28 mouse cellular contexts compared by ENCODE assay signal in the genomic region with DNA sequence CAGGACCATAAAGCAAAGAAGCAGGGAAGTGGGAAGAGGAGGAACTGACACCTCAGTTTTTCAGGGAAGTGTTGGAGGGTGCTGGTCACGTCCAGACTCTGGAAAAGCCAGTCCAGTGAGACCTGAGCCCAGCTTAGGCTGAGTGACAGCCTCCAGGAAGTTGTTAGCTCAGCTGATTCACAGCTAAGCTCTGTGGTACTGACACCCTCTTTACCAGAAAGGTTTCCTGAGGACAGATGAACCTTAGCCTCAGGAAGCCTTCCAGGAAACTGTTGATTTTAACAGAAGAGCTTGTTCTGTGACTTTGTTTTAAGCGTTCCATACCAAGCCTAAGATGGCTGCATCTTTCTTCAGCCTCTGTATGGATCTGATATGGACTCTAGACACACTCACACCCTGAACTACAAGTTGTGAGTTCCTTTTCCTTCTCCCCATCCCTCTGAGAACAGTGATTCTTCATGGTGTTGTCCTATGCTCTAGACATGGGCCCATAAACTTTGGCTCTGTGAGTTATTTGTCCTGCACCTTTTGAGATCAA. TPM values are rescaled to one million over a fixed set of nuclear protein-coding genes. Genes with fewer than 3 reads are reported as not detected.
DNase-seq lines count a peak whose midpoint lies in the region; ATAC-seq and TF ChIP-seq lines count a peak whose summit lies in the region.
"Had no signal": no experiment of that assay in that cellular context is flagged by ENCODE, and none has a peak within 500 bp of the region (broad histone marks: within the 10 kb centered on the region; RNA-seq: fewer than 3 reads in every experiment).

No protein-coding gene starts in this region.

- no peak for ATAC-seq in liver, embryonic 12.5 days
- peak; percentile 75 for ATAC-seq in stomach, postnatal 0 days (ENCODE audit: low FRiP score, low TSS enrichment)
- ATAC-seq in forebrain, embryonic 15.5 days (replicated peaks): no peak
- ATAC-seq: forebrain, embryonic 13.5 days; intestine, embryonic 15.5 days; lung, postnatal 0 days; midbrain, embryonic 13.5 days had no signal

- H3K9me3 ChIP-seq in liver, embryonic 12.5 days (replicated peaks): no peaks in the 10 kb centered on the region
- H3K9me3 ChIP-seq in stomach, postnatal 0 days (ENCODE audit: control insufficient read depth, low read length): no peaks in the 10 kb centered on the region
- no peaks in the 10 kb centered on the region for H3K9me3 ChIP-seq in forebrain, embryonic 15.5 days
- H3K9me3 ChIP-seq: forebrain, embryonic 13.5 days; hindbrain, embryonic 10.5 days; hindbrain, embryonic 15.5 days; intestine, embryonic 15.5 days; kidney, embryonic 15.5 days; limb, embryonic 13.5 days; liver, embryonic 13.5 days; midbrain, embryonic 13.5 days had no signal

- no peak for TF ChIP-seq CTCF in liver, adult 2 months (IDR thresholded peaks at IDR 0.05; ENCODE audit: low read depth, low read length)
- TF ChIP-seq CTCF in stomach, postnatal 0 days (IDR thresholded peaks at IDR 0.05; ENCODE audit: low read depth): no peak

- H3K27ac ChIP-seq in liver, adult 2 months (replicated peaks; ENCODE audit: insufficient read depth, low read depth, low read length): no peak overlapping the region
- H3K27ac ChIP-seq in liver, embryonic 12.5 days: no peak overlapping the region
- H3K27ac ChIP-seq in stomach, postnatal 0 days (replicated peaks): no peak overlapping the region
- no peak overlapping the region for H3K27ac ChIP-seq in forebrain, embryonic 15.5 days (replicated peaks)
- H3K27ac ChIP-seq: forebrain, embryonic 13.5 days; hindbrain, embryonic 10.5 days; hindbrain, embryonic 15.5 days; intestine, embryonic 15.5 days; kidney, embryonic 15.5 days; left cerebral cortex, adult 2 months; limb, embryonic 13.5 days; liver, embryonic 13.5 days; midbrain, embryonic 13.5 days had no signal

- DNase-seq in liver, adult 2 months (ENCODE audit: extremely low read depth, low read depth, low spot score): peak; percentile 24
- peak; percentile 54 for DNase-seq in CD4-positive, CD25-positive, alpha-beta regulatory T cell, adult 2 months (ENCODE audit: low read depth, low spot score)
- DNase-seq in adipocyte (ENCODE audit: low spot score): peak; percentile 11
- no peak for DNase-seq in stomach, postnatal 0 days (ENCODE audit: low spot score)
- no peak for DNase-seq in B cell, adult 2 months
- no peak for DNase-seq in frontal cortex, adult 2 months (ENCODE audit: extremely low spot score in 1 of 2, low spot score in 1 of 2)
- DNase-seq: adrenal gland, postnatal 10 days; cerebellum, adult 8-10 months; cerebellum, postnatal 25 days; heart, postnatal 14 days; kidney, postnatal 25 days; liver, embryonic 13.5 days; lung, adult 18-20 months; lung, postnatal 4 days; right cerebral cortex, adult 18-20 months; spleen, adult 18-20 months had no signal

- H3K4me2 ChIP-seq in liver, embryonic 12.5 days: no peak overlapping the region
- H3K4me2 ChIP-seq in stomach, postnatal 0 days (replicated peaks; ENCODE audit: low read depth): no peak overlapping the region
- H3K4me2 ChIP-seq in forebrain, embryonic 15.5 days (replicated peaks): no peak overlapping the region
- H3K4me2 ChIP-seq: forebrain, embryonic 13.5 days; hindbrain, embryonic 15.5 days; intestine, embryonic 15.5 days; kidney, embryonic 15.5 days; limb, embryonic 13.5 days; liver, embryonic 13.5 days; midbrain, embryonic 13.5 days had no signal

- no peaks in the 10 kb centered on the region for H3K27me3 ChIP-seq in liver, adult 2 months (ENCODE audit: control insufficient read depth, insufficient read depth, low read length)
- H3K27me3 ChIP-seq in liver, embryonic 12.5 days (replicated peaks): no peaks in the 10 kb centered on the region
- H3K27me3 ChIP-seq in stomach, postnatal 0 days (ENCODE audit: control insufficient read depth, insufficient read depth, low read length): no peaks in the 10 kb centered on the region
- H3K27me3 ChIP-seq in forebrain, embryonic 15.5 days: no peaks in the 10 kb centered on the region
- H3K27me3 ChIP-seq: forebrain, embryonic 13.5 days; hindbrain, embryonic 15.5 days; intestine, embryonic 15.5 days; kidney, embryonic 15.5 days; limb, embryonic 13.5 days; liver, embryonic 13.5 days; midbrain, embryonic 13.5 days had no signal

- H3K4me1 ChIP-seq in liver, adult 2 months (ENCODE audit: control insufficient read depth, insufficient read depth, low read length): no peaks in the 10 kb centered on the region
- H3K4me1 ChIP-seq in liver, embryonic 12.5 days: no peaks in the 10 kb centered on the region
- no peaks in the 10 kb centered on the region for H3K4me1 ChIP-seq in stomach, postnatal 0 days (replicated peaks; ENCODE audit: control insufficient read depth, insufficient read depth)
- H3K4me1 ChIP-seq in forebrain, embryonic 15.5 days: no peaks in the 10 kb centered on the region
- H3K4me1 ChIP-seq: forebrain, embryonic 13.5 days; hindbrain, embryonic 10.5 days; hindbrain, embryonic 15.5 days; intestine, embryonic 15.5 days; kidney, embryonic 15.5 days; limb, embryonic 13.5 days; liver, embryonic 13.5 days; midbrain, embryonic 13.5 days had no signal

- TF ChIP-seq POLR2A in liver, adult 2 months (IDR thresholded peaks at IDR 0.05; ENCODE audit: extremely low read depth, insufficient read depth, low read length): no peak

- H3K4me3 ChIP-seq in liver, adult 2 months (ENCODE audit: insufficient read depth, low read depth, low read length): no peak overlapping the region
- no peak overlapping the region for H3K4me3 ChIP-seq in liver, embryonic 12.5 days
- H3K4me3 ChIP-seq in stomach, postnatal 0 days (ENCODE audit: low read depth, low read length): no peak overlapping the region
- no peak overlapping the region for H3K4me3 ChIP-seq in forebrain, embryonic 15.5 days
- H3K4me3 ChIP-seq: forebrain, embryonic 13.5 days; hindbrain, embryonic 10.5 days; hindbrain, embryonic 15.5 days; intestine, embryonic 15.5 days; kidney, embryonic 15.5 days; left cerebral cortex, adult 2 months; limb, embryonic 13.5 days; liver, embryonic 13.5 days; midbrain, embryonic 13.5 days had no signal

- H3K9ac ChIP-seq in liver, adult 2 months (ENCODE audit: low read depth, low read length): no peak overlapping the region
- H3K9ac ChIP-seq in liver, embryonic 12.5 days: no peak overlapping the region
- H3K9ac ChIP-seq in stomach, postnatal 0 days (ENCODE audit: low read length): no peak overlapping the region
- H3K9ac ChIP-seq in forebrain, embryonic 15.5 days (replicated peaks): no peak overlapping the region
- H3K9ac ChIP-seq: forebrain, embryonic 13.5 days; hindbrain, embryonic 15.5 days; intestine, embryonic 15.5 days; kidney, embryonic 15.5 days; limb, embryonic 13.5 days; liver, embryonic 13.5 days; midbrain, embryonic 13.5 days had no signal

- no peaks in the 10 kb centered on the region for H3K79me2 ChIP-seq in liver, adult 2 months (ENCODE audit: control insufficient read depth, insufficient read depth, low read length)

- no peaks in the 10 kb centered on the region for H3K36me3 ChIP-seq in liver, adult 2 months (ENCODE audit: control insufficient read depth, insufficient read depth, low read length)
- no peaks in the 10 kb centered on the region for H3K36me3 ChIP-seq in liver, embryonic 12.5 days
- H3K36me3 ChIP-seq in stomach, postnatal 0 days (ENCODE audit: control insufficient read depth, insufficient read depth, low read length): no peaks in the 10 kb centered on the region
- no peaks in the 10 kb centered on the region for H3K36me3 ChIP-seq in forebrain, embryonic 15.5 days
- H3K36me3 ChIP-seq: hindbrain, embryonic 10.5 days; hindbrain, embryonic 15.5 days; intestine, embryonic 15.5 days; kidney, embryonic 15.5 days; limb, embryonic 13.5 days; liver, embryonic 13.5 days; midbrain, embryonic 13.5 days had no signal

- WGBS in liver, adult 2 months: 30% methylated on average over 2 of the region's 2 CpGs
- WGBS in liver, embryonic 12.5 days (ENCODE audit: insufficient replicate concordance): 20% methylated on average over 2 of the region's 2 CpGs
- 36% methylated on average over 2 of the region's 2 CpGs for WGBS in stomach, postnatal 0 days
- WGBS in forebrain, embryonic 15.5 days: 83% methylated on average over 2 of the region's 2 CpGs

- no peak for TF ChIP-seq EP300 in stomach, postnatal 0 days (optimal IDR thresholded peaks at IDR 0.05)

RNA-seq across cellular contexts. Expression of a gene that starts 31.6 kb away (rescaled TPM):
- 1.3 and 1.5 TPM in 2 replicates for total RNA-seq in liver, adult 2 months (2014; rRNA removed)
- 0.36 and 0.93 TPM in 2 replicates for polyA plus RNA-seq in liver, adult 2 months (2012; rRNA removed)
- polyA plus RNA-seq in liver, embryonic 12.5 days (2016; fragmentation: Nextera tagmentation; extraction: Ambion mirVana): 0.20 and 0.37 TPM in 2 replicates
- 2.5 and 2.7 TPM in 2 replicates for polyA plus RNA-seq in stomach, postnatal 0 days (2015; fragmentation: Nextera tagmentation; extraction: Ambion mirVana)
- polyA plus RNA-seq in forebrain, embryonic 15.5 days (2015; fragmentation: Nextera tagmentation; extraction: Ambion mirVana): 3.8 and 4.3 TPM in 2 replicates
- polyA plus RNA-seq in frontal cortex, adult 2 months (2012; rRNA removed): 191 and 194 TPM in 2 replicates
- polyA plus RNA-seq: C2C12 had no signal

Comparison
In these comparisons a context has a peak if more than half of its experiments do, and no peak if none do; other contexts are left out.
1. DNase-seq: peak in liver, adult 2 months (single experiment), CD4-positive, CD25-positive, alpha-beta regulatory T cell, adult 2 months (single experiment) and adipocyte (single experiment); none in stomach, postnatal 0 days (single experiment), B cell, adult 2 months (0 of 2) and frontal cortex, adult 2 months (0 of 2).
2. RNA of a gene that starts 31.6 kb away (polyA plus RNA-seq): 191 to 194 TPM in frontal cortex, adult 2 months; 3.8 to 4.3 TPM in forebrain, embryonic 15.5 days, 2.5 to 2.7 TPM in stomach, postnatal 0 days, 0.36 to 0.93 TPM in liver, adult 2 months and 0.20 to 0.37 TPM in liver, embryonic 12.5 days; every median in the first group is over 10 times any median in the second.